Mouse (Mus musculus) stomach, embryonic 14.5 days (tissue): ENCODE results near the gene Mrps26. TPM values are rescaled to one million over a fixed set of nuclear protein-coding genes. Genes with fewer than 3 reads are reported as not detected.
"Not testable (repeated sequence)": the region's sequence is repeated elsewhere in the genome, so short reads cannot be mapped to it uniquely, and the experiment has no call there.

ENCODE experiments used
- ATAC-seq: fragments of 200-750 bp; cut with Nextera tagmentation; 2 replicates; pipeline ENCODE4 v1.8.0; 2017; ENCODE audit warnings: low read depth, moderate TSS enrichment; ENCODE audit not compliant: insufficient number of reproducible peaks, insufficient read depth, low FRiP score
- H3K27ac ChIP-seq: fragments of 300-500 bp; sonication (generic); 2 replicates; pipeline ENCODE4 v1.5.1; 2014; ENCODE audit warnings: mild to moderate bottlenecking, low read length, moderate library complexity, mixed read lengths
- H3K27me3 ChIP-seq: fragments of 300-500 bp; sonication (generic); 2 replicates; pipeline ENCODE4 v1.6.1; 2014; ENCODE audit warnings: low read length, control low read depth, mixed read lengths; ENCODE audit not compliant: control insufficient read depth, insufficient read depth
- H3K36me3 ChIP-seq: fragments of 300-500 bp; sonication (generic); 2 replicates; pipeline ENCODE4 v1.6.1; 2014; ENCODE audit warnings: mild to moderate bottlenecking, control low read depth, low read length, moderate library complexity, mixed read lengths; ENCODE audit not compliant: control insufficient read depth, insufficient read depth
- H3K4me1 ChIP-seq: fragments of 300-500 bp; sonication (generic); 2 replicates; pipeline ENCODE4 v1.6.1; 2014; ENCODE audit warnings: low read length, control low read depth, mixed read lengths; ENCODE audit not compliant: control insufficient read depth, insufficient read depth
- H3K4me2 ChIP-seq: fragments of 300-500 bp; sonication (generic); replicated peaks from 2 replicates; pipeline ENCODE4 v1.6.1; 2014; ENCODE audit warnings: low read depth, low read length, control low read depth
- H3K4me3 ChIP-seq: fragments of 300-500 bp; sonication (generic); 2 replicates; pipeline ENCODE4 v1.5.1; 2014; ENCODE audit warnings: low read depth, low read length, control low read depth
- H3K9ac ChIP-seq: fragments of 300-500 bp; sonication (generic); replicated peaks from 2 replicates; pipeline ENCODE4 v1.6.1; 2014; ENCODE audit warnings: low read depth, mild to moderate bottlenecking, control low read depth, low read length, moderate library complexity, mixed read lengths
- H3K9me3 ChIP-seq: fragments of 300-500 bp; sonication (generic); 2 replicates; pipeline ENCODE4 v1.6.1; 2016; ENCODE audit warnings: low read depth, low read length, control low read depth; ENCODE audit not compliant: control insufficient read depth
- WGBS: fragments of 180-500 bp; shearing (Covaris S2); extraction: QIAGEN DNeasy Blood & Tissue Kit; methylation state at CpG from one replicate; pipeline ENCODE4 v1.1.7; 2014; 5-methylcytosine and 5-hydroxymethylcytosine counted together
- polyA plus RNA-seq: library from polyadenylated mRNA; unstranded; fragments of >200 nt; fragmentation: Nextera tagmentation; extraction: Ambion mirVana; gene quantifications from 2 replicates; pipeline ENCODE4 v1.2.1, GENCODE M21; 2014

The Mrps26 gene
- polyA plus RNA-seq, 1 experiment from 2014 or later: 86.2 TPM

- no peak for ATAC-seq
- Histone ChIP-seq H3K4me1 (no peaks in the 10 kb centered on the region; the same call in 1 of the 2 replicates), H3K4me2 (no peak overlapping the region), H3K9ac (no peak overlapping the region), H3K4me3 (no peak overlapping the region), H3K27me3 (no peaks in the 10 kb centered on the region), H3K9me3 (no peaks in the 10 kb centered on the region), H3K36me3 (peaks cover 24% of the 10 kb centered on the region), H3K27ac (no peak overlapping the region)
- WGBS: 69% methylated on average over 2 of the region's 2 CpGs
Measured at GRCm38 (mm10) chr2:130558015-130558414, 5.5 kb upstream of the Mrps26 start.

GRCm38 (mm10) chr2:130564063-130564462 is 521 bp downstream of the Mrps26 start:
- Histone ChIP-seq H3K9ac (peak overlapping the region; percentile 79), H3K36me3 (peaks cover 6% of the 10 kb centered on the region), H3K27me3 (no peaks in the 10 kb centered on the region), H3K27ac (no peak overlapping the region), H3K4me3 (peak overlapping the region; percentile 92), H3K4me2 (peak overlapping the region; percentile 84), H3K4me1 (peaks cover 5% of the 10 kb centered on the region; the same call in 1 of the 2 replicates), H3K9me3 (no peaks in the 10 kb centered on the region)
- peak; percentile 1; the same call in 1 of the 2 replicates for ATAC-seq
- 1% methylated on average over 23 of the region's 23 CpGs for WGBS

GRCm38 (mm10) chr2:130564983-130565382 is 1.4 kb downstream of the Mrps26 start:
- Histone ChIP-seq H3K4me1 (peaks cover 5% of the 10 kb centered on the region; the same call in 1 of the 2 replicates), H3K36me3 (peaks cover 6% of the 10 kb centered on the region), H3K9ac (peak overlapping the region; percentile 79; the same call in 1 of the 2 replicates), H3K4me2 (peak overlapping the region; percentile 84; the same call in 1 of the 2 replicates), H3K4me3 (no peak overlapping the region), H3K27ac (no peak overlapping the region), H3K27me3 (no peaks in the 10 kb centered on the region), H3K9me3 (no peaks in the 10 kb centered on the region)
- WGBS: 81% methylated on average over 8 of the region's 8 CpGs
- ATAC-seq: no peak

DNA sequence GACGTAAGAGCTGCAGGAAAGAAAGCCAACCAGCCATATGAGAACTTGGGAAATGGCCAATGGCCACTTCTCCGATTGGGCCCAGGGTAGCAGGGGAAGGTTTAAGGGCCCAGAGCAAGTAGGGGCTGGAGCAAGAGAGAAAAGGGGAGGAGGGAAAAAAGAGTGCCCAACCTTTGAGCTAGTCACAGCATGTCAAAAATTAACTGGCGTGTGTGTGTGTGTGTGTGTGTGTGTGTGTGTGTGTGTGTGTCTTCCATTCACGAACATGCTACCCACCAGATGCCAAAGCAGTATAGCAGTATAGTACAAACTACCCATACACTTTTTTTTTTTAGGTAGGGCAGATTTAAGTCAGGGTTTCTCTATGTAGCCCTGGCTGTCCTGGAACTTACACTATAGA is 5.4 kb downstream of the Mrps26 start:
- no peak for ATAC-seq
- Histone ChIP-seq H3K27ac (no peak overlapping the region), H3K9me3 (no peaks in the 10 kb centered on the region), H3K9ac (no peak overlapping the region), H3K4me3 (no peak overlapping the region), H3K27me3 (no peaks in the 10 kb centered on the region), H3K36me3 (peaks cover 6% of the 10 kb centered on the region), H3K4me2 (no peak overlapping the region), H3K4me1 (peaks cover 5% of the 10 kb centered on the region; the same call in 1 of the 2 replicates)
- 75% methylated on average over 4 of the region's 4 CpGs for WGBS

- H3K4me1 ChIP-seq: peaks cover under 1% of the 10 kb centered on the region; the same call in 1 of the 2 replicates
- no peaks in the 10 kb centered on the region for H3K27me3 ChIP-seq
- H3K9me3 ChIP-seq: no peaks in the 10 kb centered on the region
- H3K9ac ChIP-seq: no peak overlapping the region
- H3K4me2 ChIP-seq: no peak overlapping the region
- H3K27ac ChIP-seq: no peak overlapping the region
- no peak for ATAC-seq
- no peak overlapping the region for H3K4me3 ChIP-seq
- H3K36me3 ChIP-seq: peaks cover 6% of the 10 kb centered on the region
Measured at GRCm38 (mm10) chr2:130569926-130570325, 6.4 kb downstream of the Mrps26 start.

DNA sequence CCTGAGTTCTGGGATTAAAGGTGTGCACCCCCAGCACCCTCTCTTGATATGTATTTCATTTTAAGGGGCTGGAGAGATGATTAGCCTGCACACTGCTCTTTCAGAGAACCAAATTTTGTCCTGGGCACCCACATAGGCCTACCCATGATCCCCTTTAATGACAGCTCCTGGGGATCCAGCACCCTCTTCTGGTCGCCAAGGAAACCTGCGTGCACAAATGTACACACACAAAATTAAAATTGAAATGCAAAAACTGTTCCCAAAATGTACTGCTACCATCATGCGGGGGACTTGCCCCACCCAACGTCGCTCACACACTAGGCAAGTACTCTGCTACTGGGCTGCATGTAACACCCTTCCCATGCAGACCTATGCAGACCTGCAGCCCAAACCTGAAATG is 11.4 kb downstream of the Mrps26 start:
- no peak overlapping the region for H3K4me3 ChIP-seq
- H3K4me1 ChIP-seq: 0 out of 2 replicates have a peak, but pooled peaks cover 8% of the 10 kb centered on the region
- H3K27me3 ChIP-seq: peaks cover 40% of the 10 kb centered on the region
- WGBS: 80% methylated on average over 5 of the region's 5 CpGs
- no peak overlapping the region for H3K9ac ChIP-seq
- no peak for ATAC-seq
- H3K4me2 ChIP-seq: no peak overlapping the region
- no peaks in the 10 kb centered on the region for H3K36me3 ChIP-seq
- H3K27ac ChIP-seq: no peak overlapping the region
- H3K9me3 ChIP-seq: no peaks in the 10 kb centered on the region

DNA sequence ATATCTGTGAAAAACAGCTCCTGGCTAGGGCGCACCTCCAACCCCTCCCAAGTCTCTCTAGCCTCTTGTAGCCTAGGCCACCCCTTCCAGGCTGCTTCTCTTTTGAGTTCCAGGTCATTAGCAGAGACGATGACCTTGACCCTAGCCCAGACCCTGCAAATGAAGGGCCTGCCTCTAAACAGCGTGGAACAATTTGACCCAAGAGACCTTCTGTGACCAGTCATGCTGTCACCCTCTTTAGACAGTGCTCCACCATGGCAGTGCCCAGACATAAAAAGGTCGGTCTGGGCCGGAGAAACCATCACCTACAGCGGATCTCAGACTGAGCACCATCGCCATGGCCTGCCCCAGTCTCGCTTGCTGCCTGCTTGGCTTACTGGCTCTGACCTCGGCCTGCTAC is 12.3 kb downstream of the Mrps26 start, which contains the start of gene Oxt:
Oxt (plus strand) TSS at position 301 of the 400 bp plus-strand sequence.
- Histone ChIP-seq H3K27me3 (peaks cover 45% of the 10 kb centered on the region), H3K9me3 (no peaks in the 10 kb centered on the region), H3K36me3 (no peaks in the 10 kb centered on the region), H3K4me2 (peak within 1 kb of the TSS; percentile 39), H3K4me1 (peaks cover 15% of the 10 kb centered on the region; the same call in 1 of the 2 replicates), H3K4me3 (peak within 1 kb of the TSS; percentile 18), H3K27ac (no peak within 1 kb of the TSS), H3K9ac (0 out of 2 replicates have a peak within 1 kb of the TSS, but pooled peaks have one; percentile 10)
- whole genome bisulfite sequencing: 51% methylated on average over 9 of the region's 9 CpGs
- no peak for ATAC-seq

DNA sequence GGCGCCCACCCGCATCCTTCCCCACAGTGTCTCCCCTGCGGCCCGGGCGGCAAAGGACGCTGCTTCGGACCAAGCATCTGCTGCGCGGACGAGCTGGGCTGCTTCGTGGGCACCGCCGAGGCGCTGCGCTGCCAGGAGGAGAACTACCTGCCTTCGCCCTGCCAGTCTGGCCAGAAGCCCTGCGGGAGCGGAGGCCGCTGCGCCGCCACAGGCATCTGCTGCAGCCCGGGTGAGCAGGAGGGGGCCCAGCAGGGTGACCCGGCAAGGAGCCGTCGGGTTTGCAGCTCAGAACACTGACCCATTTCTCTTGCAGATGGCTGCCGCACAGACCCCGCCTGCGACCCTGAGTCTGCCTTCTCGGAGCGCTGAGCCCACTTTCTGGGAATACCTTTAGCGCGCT is 13.0 kb downstream of the Mrps26 start:
- 5% methylated on average over 32 of the region's 32 CpGs for WGBS
- Histone ChIP-seq H3K4me1 (peaks cover 18% of the 10 kb centered on the region; the same call in 1 of the 2 replicates), H3K4me2 (peak overlapping the region; percentile 39), H3K9ac (0 out of 2 replicates have a peak overlapping the region, but pooled peaks have one; percentile 10), H3K27me3 (peaks cover 50% of the 10 kb centered on the region), H3K4me3 (peak overlapping the region; percentile 18)
- not testable (repeated sequence) for H3K9me3 ChIP-seq, ATAC-seq, H3K36me3 ChIP-seq, H3K27ac ChIP-seq

DNA sequence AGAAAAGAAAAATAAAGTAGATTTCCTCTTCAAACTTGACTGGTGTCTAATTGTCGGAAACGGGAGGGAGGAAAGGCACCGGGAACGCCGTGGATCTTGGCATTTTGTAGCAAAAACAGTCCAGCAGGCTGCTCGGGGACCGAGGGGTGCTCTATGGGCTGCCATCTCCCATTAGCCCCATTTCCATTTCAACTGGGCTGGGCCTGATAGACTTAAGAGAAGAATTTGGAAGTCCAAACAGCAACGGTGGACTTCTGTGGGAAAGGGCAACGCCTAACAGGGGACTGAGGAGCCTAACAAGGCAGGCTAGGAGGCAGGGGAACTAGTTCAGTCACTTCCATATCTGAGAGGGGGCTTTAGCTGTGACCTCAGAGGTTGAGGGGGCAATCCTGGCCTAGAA is 13.5 kb downstream of the Mrps26 start:
- Histone ChIP-seq H3K9me3 (no peaks in the 10 kb centered on the region), H3K27ac (no peak overlapping the region), H3K4me3 (peak overlapping the region; percentile 18), H3K36me3 (no peaks in the 10 kb centered on the region), H3K4me2 (peak overlapping the region; percentile 39; the same call in 1 of the 2 replicates), H3K27me3 (peaks cover 54% of the 10 kb centered on the region), H3K9ac (no peak overlapping the region), H3K4me1 (peaks cover 18% of the 10 kb centered on the region; the same call in 1 of the 2 replicates)
- WGBS: 6% methylated on average over 9 of the region's 9 CpGs
- no peak for ATAC-seq
